Mouse (Mus musculus) liver, embryonic 15.5 days (tissue): ENCODE data around the gene Ppp1r3a. TPM values are rescaled to one million over a fixed set of nuclear protein-coding genes. Genes with fewer than 3 reads are reported as not detected.

Source experiments
- ATAC-seq: fragments of 200-750 bp; cut with Nextera tagmentation; 2 replicates; pipeline ENCODE4 v1.8.0; 2017; ENCODE audit warnings: moderate number of reproducible peaks, mild to moderate bottlenecking, moderate library complexity; ENCODE audit not compliant: insufficient read depth
- H3K27ac ChIP-seq: fragments of 300-500 bp; sonication (generic); replicated peaks from 2 replicates; pipeline ENCODE4 v1.5.1; 2015; ENCODE audit warnings: mild to moderate bottlenecking, inconsistent platforms
- H3K27me3 ChIP-seq: fragments of 300-500 bp; sonication (generic); 2 replicates; pipeline ENCODE4 v1.6.1; 2015; ENCODE audit warnings: mild to moderate bottlenecking, inconsistent platforms
- H3K36me3 ChIP-seq: fragments of 300-500 bp; sonication (generic); replicated peaks from 2 replicates; pipeline ENCODE4 v1.6.1; 2015; ENCODE audit warnings: moderate library complexity, mild to moderate bottlenecking, inconsistent platforms
- H3K4me1 ChIP-seq: fragments of 300-500 bp; sonication (generic); replicated peaks from 2 replicates; pipeline ENCODE4 v1.6.1; 2015; ENCODE audit warnings: inconsistent platforms
- H3K4me2 ChIP-seq: fragments of 300-500 bp; sonication (generic); 2 replicates; pipeline ENCODE4 v1.6.1; 2015; ENCODE audit warnings: moderate library complexity, mild to moderate bottlenecking, inconsistent platforms
- H3K4me3 ChIP-seq: fragments of 300-500 bp; sonication (generic); replicated peaks from 2 replicates; pipeline ENCODE4 v1.5.1; 2015; ENCODE audit warnings: mild to moderate bottlenecking, inconsistent platforms
- H3K9ac ChIP-seq: fragments of 300-500 bp; sonication (generic); 2 replicates; pipeline ENCODE4 v1.6.1; 2015; ENCODE audit warnings: moderate library complexity, mild to moderate bottlenecking, inconsistent platforms
- H3K9me3 ChIP-seq: fragments of 300-500 bp; sonication (generic); replicated peaks from 2 replicates; pipeline ENCODE4 v1.6.1; 2016; ENCODE audit warnings: inconsistent platforms
- WGBS: fragments of 180-500 bp; shearing (Covaris S2); methylation state at CpG from one replicate; pipeline ENCODE4 v1.1.7; 2015; ENCODE audit warnings: mixed read lengths; ENCODE audit not compliant: insufficient replicate concordance; 5-methylcytosine and 5-hydroxymethylcytosine counted together
- polyA plus RNA-seq: library from polyadenylated mRNA; unstranded; fragments of >200 nt; fragmentation: Nextera tagmentation; extraction: Ambion mirVana; gene quantifications from 2 replicates; pipeline ENCODE4 v1.2.1, GENCODE M21; 2015

Gene Ppp1r3a
- polyA plus RNA-seq: 0.05 and 0.10 TPM in 2 replicates

- H3K27ac ChIP-seq: no peak within 1 kb of the TSS
- H3K4me2 ChIP-seq: no peak within 1 kb of the TSS
- no peaks in the 10 kb centered on the region for H3K27me3 ChIP-seq
- H3K4me1 ChIP-seq: no peaks in the 10 kb centered on the region
- 68% methylated on average over 7 of the region's 7 CpGs for WGBS
- no peak for ATAC-seq
- no peak within 1 kb of the TSS for H3K9ac ChIP-seq
- no peaks in the 10 kb centered on the region for H3K9me3 ChIP-seq
- no peak within 1 kb of the TSS for H3K4me3 ChIP-seq
- H3K36me3 ChIP-seq: no peaks in the 10 kb centered on the region
These were observed at the start of gene Ppp1r3a for GRCm38 (mm10) chr6:14754901-14755591. Gene Ppp1r3a, minus strand, starts transcription at chr6:14755274.

- Histone ChIP-seq H3K4me3 (no peak overlapping the region), H3K4me1 (no peaks in the 10 kb centered on the region), H3K9me3 (no peaks in the 10 kb centered on the region), H3K9ac (no peak overlapping the region), H3K27me3 (no peaks in the 10 kb centered on the region), H3K36me3 (no peaks in the 10 kb centered on the region), H3K27ac (no peak overlapping the region), H3K4me2 (no peak overlapping the region)
- no peak for ATAC-seq
- 81% methylated on average over 1 of the region's 1 CpGs for WGBS
These were observed 32.3 kb upstream of the Ppp1r3a start for GRCm38 (mm10) chr6:14787157-14787938.

- Histone ChIP-seq H3K36me3 (no peaks in the 10 kb centered on the region), H3K9me3 (no peaks in the 10 kb centered on the region), H3K9ac (no peak overlapping the region), H3K4me2 (no peak overlapping the region), H3K27me3 (no peaks in the 10 kb centered on the region), H3K4me3 (no peak overlapping the region), H3K27ac (no peak overlapping the region), H3K4me1 (no peaks in the 10 kb centered on the region)
- WGBS: 69% methylated on average over 4 of the region's 4 CpGs
- no peak for ATAC-seq
These were observed 22.8 kb upstream of the Ppp1r3a start for GRCm38 (mm10) chr6:14777920-14778319.

- Histone ChIP-seq H3K27ac (no peak overlapping the region), H3K9ac (no peak overlapping the region), H3K27me3 (no peaks in the 10 kb centered on the region), H3K9me3 (no peaks in the 10 kb centered on the region), H3K4me3 (no peak overlapping the region), H3K4me2 (no peak overlapping the region), H3K4me1 (no peaks in the 10 kb centered on the region), H3K36me3 (no peaks in the 10 kb centered on the region)
- 38% methylated on average over 2 of the region's 2 CpGs for WGBS
- ATAC-seq: no peak
These were observed 16.6 kb upstream of the Ppp1r3a start for GRCm38 (mm10) chr6:14771717-14772116.

GRCm38 (mm10) chr6:14757486-14757885 is 2.4 kb upstream of the Ppp1r3a start:
- Histone ChIP-seq H3K9me3 (no peaks in the 10 kb centered on the region), H3K36me3 (no peaks in the 10 kb centered on the region), H3K4me3 (no peak overlapping the region), H3K27me3 (no peaks in the 10 kb centered on the region), H3K4me1 (no peaks in the 10 kb centered on the region), H3K27ac (no peak overlapping the region), H3K9ac (no peak overlapping the region), H3K4me2 (no peak overlapping the region)
- 44% methylated on average over 3 of the region's 3 CpGs for WGBS
- no peak for ATAC-seq

- Histone ChIP-seq H3K27me3 (no peaks in the 10 kb centered on the region), H3K36me3 (no peaks in the 10 kb centered on the region), H3K9ac (no peak overlapping the region), H3K4me3 (no peak overlapping the region), H3K27ac (no peak overlapping the region), H3K9me3 (no peaks in the 10 kb centered on the region), H3K4me2 (no peak overlapping the region), H3K4me1 (no peaks in the 10 kb centered on the region)
- 53% methylated on average over 4 of the region's 4 CpGs for WGBS
- ATAC-seq: no peak
These were observed 1.6 kb downstream of the Ppp1r3a start for GRCm38 (mm10) chr6:14753512-14753911.

GRCm38 (mm10) chr6:14752211-14752610 is 2.9 kb downstream of the Ppp1r3a start:
- no peak overlapping the region for H3K4me3 ChIP-seq
- no peak overlapping the region for H3K9ac ChIP-seq
- no peaks in the 10 kb centered on the region for H3K36me3 ChIP-seq
- H3K9me3 ChIP-seq: no peaks in the 10 kb centered on the region
- no peak overlapping the region for H3K4me2 ChIP-seq
- no peaks in the 10 kb centered on the region for H3K27me3 ChIP-seq
- no peaks in the 10 kb centered on the region for H3K4me1 ChIP-seq
- no peak for ATAC-seq
- 26% methylated on average over 1 of the region's 1 CpGs for WGBS
- no peak overlapping the region for H3K27ac ChIP-seq

- H3K9me3 ChIP-seq: no peaks in the 10 kb centered on the region
- H3K27me3 ChIP-seq: no peaks in the 10 kb centered on the region
- H3K4me3 ChIP-seq: no peak overlapping the region
- 45% methylated on average over 2 of the region's 2 CpGs for whole genome bisulfite sequencing
- H3K4me1 ChIP-seq: no peaks in the 10 kb centered on the region
- H3K9ac ChIP-seq: no peak overlapping the region
- no peak overlapping the region for H3K27ac ChIP-seq
- H3K36me3 ChIP-seq: no peaks in the 10 kb centered on the region
- H3K4me2 ChIP-seq: no peak overlapping the region
- ATAC-seq: no peak
These were observed 8.1 kb downstream of the Ppp1r3a start for GRCm38 (mm10) chr6:14747000-14747399.

GRCm38 (mm10) chr6:14736017-14736416 is 19.1 kb downstream of the Ppp1r3a start:
- Histone ChIP-seq H3K27me3 (no peaks in the 10 kb centered on the region), H3K27ac (no peak overlapping the region), H3K4me2 (no peak overlapping the region), H3K9ac (no peak overlapping the region), H3K4me3 (no peak overlapping the region), H3K9me3 (no peaks in the 10 kb centered on the region), H3K36me3 (no peaks in the 10 kb centered on the region), H3K4me1 (no peaks in the 10 kb centered on the region)
- WGBS: 74% methylated on average over 2 of the region's 2 CpGs
- ATAC-seq: no peak

GRCm38 (mm10) chr6:14731011-14731410 is 24.1 kb downstream of the Ppp1r3a start:
- 48% methylated on average over 5 of the region's 5 CpGs for WGBS
- H3K9ac ChIP-seq: no peak overlapping the region
- H3K9me3 ChIP-seq: no peaks in the 10 kb centered on the region
- H3K27me3 ChIP-seq: no peaks in the 10 kb centered on the region
- ATAC-seq: no peak
- no peak overlapping the region for H3K27ac ChIP-seq
- H3K36me3 ChIP-seq: no peaks in the 10 kb centered on the region
- H3K4me2 ChIP-seq: no peak overlapping the region
- no peak overlapping the region for H3K4me3 ChIP-seq
- H3K4me1 ChIP-seq: no peaks in the 10 kb centered on the region

GRCm38 (mm10) chr6:14720772-14721414 is 34.2 kb downstream of the Ppp1r3a start:
- Histone ChIP-seq H3K36me3 (no peaks in the 10 kb centered on the region), H3K9me3 (0 out of 2 replicates have a peak, but pooled peaks cover 3% of the 10 kb centered on the region), H3K4me1 (no peaks in the 10 kb centered on the region), H3K9ac (no peak overlapping the region), H3K4me2 (no peak overlapping the region), H3K4me3 (no peak overlapping the region), H3K27me3 (no peaks in the 10 kb centered on the region), H3K27ac (no peak overlapping the region)
- no peak for ATAC-seq
- 50% methylated on average over 4 of the region's 4 CpGs for WGBS
